Mouse (Mus musculus) left cerebral cortex, adult 9 months (tissue): ENCODE measurements around the gene Aire.
A peak's percentile ranks its signal among the peaks of the same experiment; 100 is the strongest.

ENCODE experiments used
- DNase-seq, 2 experiments: peaks; one replicate each; pipeline ENCODE4 v3.0.0; 2022; ENCODE audit warnings: low spot score in 2 of 2

Gene Aire

GRCm38 (mm10) chr10:78043406-78043836 lies at the start of gene Aire:
Gene Aire (minus strand): TSS chr10:78043610.
- DNase-seq, result peak in 1 of 2 experiments; percentile 52

GRCm38 (mm10) chr10:78092725-78093029 lies 49.3 kb upstream of the Aire start:
- DNase-seq, result no peak

GRCm38 (mm10) chr10:78091865-78092724 lies 48.7 kb upstream of the Aire start:
- DNase-seq, result no peak

GRCm38 (mm10) chr10:78090706-78091491 lies 47.5 kb upstream of the Aire start:
- no peak for DNase-seq

GRCm38 (mm10) chr10:78090246-78090645 lies 46.8 kb upstream of the Aire start:
- no peak for DNase-seq

- no peak for DNase-seq
Measured at GRCm38 (mm10) chr10:78087101-78087511, 43.7 kb upstream of the Aire start.

GRCm38 (mm10) chr10:78086444-78087061 lies 43.1 kb upstream of the Aire start:
- DNase-seq, result no peak

- DNase-seq, result no peak
Measured at GRCm38 (mm10) chr10:78085711-78086110, 42.3 kb upstream of the Aire start.

GRCm38 (mm10) chr10:78084073-78084472 lies 40.7 kb upstream of the Aire start:
- no peak for DNase-seq

- no peak for DNase-seq
Measured at GRCm38 (mm10) chr10:78079955-78080591, 36.7 kb upstream of the Aire start.

GRCm38 (mm10) chr10:78078276-78078675 lies 34.9 kb upstream of the Aire start:
- no peak for DNase-seq

- DNase-seq, result no peak
Measured at GRCm38 (mm10) chr10:78077862-78078261, 34.5 kb upstream of the Aire start.

- DNase-seq, result no peak
Measured at GRCm38 (mm10) chr10:78074977-78075376, 31.6 kb upstream of the Aire start.

GRCm38 (mm10) chr10:78074151-78074550 lies 30.7 kb upstream of the Aire start:
- DNase-seq, result no peak

- DNase-seq, result peak in 1 of 2 experiments; percentile 30
Measured at GRCm38 (mm10) chr10:78069101-78070011, 25.9 kb upstream of the Aire start, which contains the start of gene Icosl. Gene Icosl (plus strand): TSS chr10:78069302.

- DNase-seq, result no peak
Measured at GRCm38 (mm10) chr10:78068541-78068940, 25.1 kb upstream of the Aire start.

- DNase-seq, result no peak
Measured at GRCm38 (mm10) chr10:78067226-78067625, 23.8 kb upstream of the Aire start.

- no peak for DNase-seq
Measured at GRCm38 (mm10) chr10:78063122-78063521, 19.7 kb upstream of the Aire start.

- DNase-seq, result no peak
Measured at GRCm38 (mm10) chr10:78057056-78057455, 13.6 kb upstream of the Aire start.

GRCm38 (mm10) chr10:78054633-78055565 lies 11.5 kb upstream of the Aire start:
- no peak for DNase-seq
